8 mouse cellular contexts compared by ENCODE assay signal in the genomic region with DNA sequence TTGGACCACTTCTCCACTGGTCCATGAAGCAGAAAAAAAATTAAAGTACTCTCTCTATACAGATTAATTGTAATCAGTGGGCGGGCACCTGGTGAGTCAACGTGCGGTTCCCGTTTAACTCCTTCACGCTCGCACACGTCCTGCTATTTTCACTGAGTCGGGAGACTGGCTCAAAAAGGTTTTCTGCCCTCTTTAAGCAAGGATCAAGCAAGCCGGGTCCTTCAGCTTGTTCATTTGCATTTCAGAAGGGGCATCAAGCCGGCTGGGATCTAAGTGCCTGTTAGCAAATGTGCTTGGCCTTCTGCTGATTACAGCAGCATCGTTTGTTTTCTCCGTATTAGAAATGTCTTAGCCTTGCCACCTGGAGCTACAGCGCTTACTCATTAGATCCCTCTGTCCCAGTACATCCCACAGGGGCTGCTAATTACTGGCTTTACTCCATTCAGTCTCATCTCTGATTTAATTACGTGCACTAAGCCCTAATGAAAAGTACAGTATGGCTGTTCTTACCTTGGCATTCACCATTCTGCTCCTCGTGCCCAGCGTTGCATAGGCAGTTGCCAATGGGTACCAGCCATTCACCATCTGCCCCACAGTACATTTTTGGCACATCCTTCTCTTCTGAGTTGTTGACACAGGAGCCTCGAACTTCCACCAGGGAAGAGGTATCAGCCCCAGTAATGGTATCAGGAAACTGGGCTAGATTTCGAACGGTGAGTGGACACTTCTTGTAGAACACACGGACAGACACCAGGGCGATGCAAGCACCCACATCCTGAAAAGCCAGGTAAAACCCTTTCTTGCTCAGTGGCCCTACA. TPM values are rescaled to one million over a fixed set of nuclear protein-coding genes. Genes with fewer than 3 reads are reported as not detected.
DNase-seq lines count a peak whose midpoint lies in the region; ATAC-seq lines count a peak whose summit lies in the region.

No protein-coding gene starts in this region.

- no peak overlapping the region for H3K27ac ChIP-seq in neural tube, embryonic 11.5 days (ENCODE audit: low read depth, low read length)
- no peak overlapping the region for H3K27ac ChIP-seq in limb, embryonic 12.5 days

- H3K36me3 ChIP-seq in neural tube, embryonic 11.5 days (ENCODE audit: control insufficient read depth, insufficient read depth, low read length) = peaks cover 2% of the 10 kb centered on the region; the same call in 1 of the 2 replicates
- H3K36me3 ChIP-seq in limb, embryonic 12.5 days = peaks cover 79% of the 10 kb centered on the region

- DNase-seq in cerebellum, postnatal 10 days = peak; percentile 66 to 81
- DNase-seq in cerebellum, adult 8-10 months = no peak
- DNase-seq in neural tube, embryonic 11.5 days (ENCODE audit: low spot score) = no peak
- DNase-seq in neural tube, embryonic 10.5 days (ENCODE audit: extremely low spot score, low spot score) = no peak
- DNase-seq in gastrocnemius, postnatal 36 days = no peak
- DNase-seq in heart, postnatal 4 days = no peak

- H3K4me1 ChIP-seq in neural tube, embryonic 11.5 days (ENCODE audit: control insufficient read depth, insufficient read depth, low read length) = peaks cover 51% of the 10 kb centered on the region
- H3K4me1 ChIP-seq in limb, embryonic 12.5 days (replicated peaks) = peaks cover 81% of the 10 kb centered on the region

- no peak for ATAC-seq in neural tube, embryonic 11.5 days (ENCODE audit: insufficient read depth, low FRiP score, low TSS enrichment)
- no peak for ATAC-seq in limb, embryonic 12.5 days (ENCODE audit: insufficient number of reproducible peaks, insufficient read depth, low FRiP score, low TSS enrichment, low read depth)
- no peak for ATAC-seq in erythroblast, adult 5-6 weeks (replicated peaks; ENCODE audit: low FRiP score, poor library complexity, severe bottlenecking)

- peak overlapping the region; percentile 5; the same call in 1 of the 2 replicates for H3K4me3 ChIP-seq in neural tube, embryonic 11.5 days (ENCODE audit: low read depth, low read length)
- peak overlapping the region; percentile 26 for H3K4me3 ChIP-seq in limb, embryonic 12.5 days (replicated peaks)

- intact Hi-C loops in gastrocnemius, postnatal 36 days (cut with DNase I) = no loop called here

- no peak overlapping the region for H3K9ac ChIP-seq in neural tube, embryonic 11.5 days (ENCODE audit: low read length)
- H3K9ac ChIP-seq in limb, embryonic 12.5 days (replicated peaks) = no peak overlapping the region

- WGBS in neural tube, embryonic 11.5 days = 41% methylated on average over 21 of the region's 21 CpGs
- 47% methylated on average over 21 of the region's 21 CpGs for WGBS in limb, embryonic 12.5 days

- H3K9me3 ChIP-seq in neural tube, embryonic 11.5 days (ENCODE audit: control insufficient read depth, low read length) = no peaks in the 10 kb centered on the region
- no peaks in the 10 kb centered on the region for H3K9me3 ChIP-seq in limb, embryonic 12.5 days

- H3K4me2 ChIP-seq in neural tube, embryonic 11.5 days (ENCODE audit: low read depth) = peak overlapping the region; percentile 21
- H3K4me2 ChIP-seq in limb, embryonic 12.5 days = peak overlapping the region; percentile 52

- H3K27me3 ChIP-seq in neural tube, embryonic 11.5 days (ENCODE audit: control insufficient read depth, insufficient read depth, low read length) = no peaks in the 10 kb centered on the region
- 0 out of 2 replicates have a peak, but pooled peaks cover 3% of the 10 kb centered on the region for H3K27me3 ChIP-seq in limb, embryonic 12.5 days

RNA-seq across cellular contexts. Expression of gene Epha4, which starts 8.6 kb away (rescaled TPM):
- polyA plus RNA-seq in neural tube, embryonic 11.5 days (2014; fragmentation: Nextera tagmentation; extraction: Ambion mirVana) = 23.1 and 26.6 TPM in 2 replicates
- polyA plus RNA-seq in limb, embryonic 12.5 days (2016; fragmentation: Nextera tagmentation; extraction: Ambion mirVana) = 57.7 and 58.5 TPM in 2 replicates
- total RNA-seq in erythroblast, adult 5-6 weeks (2015; ENCODE audit: low replicate concordance) = 0.77 TPM in 1 of 2 replicates, not detected in the other
- 0.09 and 0.56 TPM in 2 replicates for total RNA-seq in erythroblast, adult 5-6 weeks (2017; ENCODE audit: low replicate concordance)
- 1 to 10 TPM; 1.5 to 2.0 TPM for total RNA-seq in gastrocnemius, postnatal 36 days (2021)
- 10 to 100 TPM; 22.4 to 25.4 TPM for total RNA-seq in heart, postnatal 4 days (2021)

Comparison
In these comparisons a context has a peak if more than half of its experiments do, and no peak if none do; other contexts are left out.
1. DNase-seq: peak in cerebellum, postnatal 10 days (2 of 2); none in cerebellum, adult 8-10 months (single experiment), neural tube, embryonic 11.5 days (single experiment), neural tube, embryonic 10.5 days (single experiment), gastrocnemius, postnatal 36 days (0 of 2) and heart, postnatal 4 days (single experiment).
2. RNA of gene Epha4, which starts 8.6 kb away (total RNA-seq): 22.4 to 25.4 TPM in heart, postnatal 4 days; 1.5 to 2.0 TPM in gastrocnemius, postnatal 36 days and 0.09 to 0.77 TPM in erythroblast, adult 5-6 weeks; every median in the first group is over 4 times any median in the second.